Mouse (Mus musculus): ENCODE results near the gene Pik3r4. TPM values are rescaled to one million over a fixed set of nuclear protein-coding genes. Genes with fewer than 3 reads are reported as not detected.

The Pik3r4 gene
- polyA plus RNA-seq, 1 experiment from 2014 or later = 26.9 TPM

GRCm38 (mm10) chr9:105735195-105735594 lies 92.4 kb downstream of the Pik3r4 start:
- no peak overlapping the region for H3K27ac ChIP-seq
- no peaks in the 10 kb centered on the region for H3K9me3 ChIP-seq
- H3K27me3 ChIP-seq = no peaks in the 10 kb centered on the region
- WGBS = 59% methylated on average over 5 of the region's 5 CpGs
- no peak for ATAC-seq (ENCODE audit: insufficient number of reproducible peaks, insufficient read depth, low FRiP score, low TSS enrichment, low read depth)
- H3K4me3 ChIP-seq = no peak overlapping the region
- H3K36me3 ChIP-seq = no peaks in the 10 kb centered on the region
- no peak overlapping the region for H3K9ac ChIP-seq
- peaks cover 11% of the 10 kb centered on the region; the same call in 1 of the 2 replicates for H3K4me1 ChIP-seq
- H3K4me2 ChIP-seq = no peak overlapping the region

Other genes with a start within 250 kb of the Pik3r4 start
- 12.5 and 17.6 TPM in 2 replicates for gene Aste1, start 247.6 kb upstream of the Pik3r4 start, polyA plus RNA-seq (2015; fragmentation: Nextera tagmentation; extraction: Ambion mirVana)
- gene Nek11, start 247.5 kb upstream of the Pik3r4 start, polyA plus RNA-seq (2015; fragmentation: Nextera tagmentation; extraction: Ambion mirVana) = 0.30 and 0.54 TPM in 2 replicates
- 53.3 and 54.4 TPM in 2 replicates for gene Atp2c1, start 115.7 kb upstream of the Pik3r4 start, polyA plus RNA-seq (2015; fragmentation: Nextera tagmentation; extraction: Ambion mirVana)
- gene Col6a6, start 185.2 kb downstream of the Pik3r4 start, polyA plus RNA-seq (2015; fragmentation: Nextera tagmentation; extraction: Ambion mirVana) = 0.41 and 1.0 TPM in 2 replicates